Mouse (Mus musculus) hindbrain, embryonic 16.5 days (tissue): ENCODE measurements around the gene Ush2a. TPM values are rescaled to one million over a fixed set of nuclear protein-coding genes. Genes with fewer than 3 reads are reported as not detected.
A peak's percentile ranks its signal among the peaks of the same experiment; 100 is the strongest.

Experiments
- ATAC-seq: fragments of 200-750 bp; cut with Nextera tagmentation; 2 replicates; pipeline ENCODE4 v1.8.0; 2017; ENCODE audit warnings: moderate TSS enrichment, moderate library complexity
- H3K27ac ChIP-seq: fragments of 300-500 bp; sonication (generic); 2 replicates; pipeline ENCODE4 v1.5.1; 2014; ENCODE audit warnings: low read depth, mild to moderate bottlenecking, control low read depth, low read length, moderate library complexity
- H3K27me3 ChIP-seq: fragments of 300-500 bp; sonication (generic); replicated peaks from 2 replicates; pipeline ENCODE4 v1.6.1; 2014; ENCODE audit warnings: low read length; ENCODE audit not compliant: control insufficient read depth, insufficient read depth
- H3K36me3 ChIP-seq: fragments of 300-500 bp; sonication (generic); 2 replicates; pipeline ENCODE4 v1.6.1; 2014; ENCODE audit warnings: mild to moderate bottlenecking, low read length, moderate library complexity, mixed read lengths; ENCODE audit not compliant: control insufficient read depth, insufficient read depth
- H3K4me1 ChIP-seq: fragments of 300-500 bp; sonication (generic); 2 replicates; pipeline ENCODE4 v1.6.1; 2014; ENCODE audit warnings: low read depth, low read length; ENCODE audit not compliant: control insufficient read depth, insufficient read depth
- H3K4me2 ChIP-seq: fragments of 300-500 bp; sonication (generic); 2 replicates; pipeline ENCODE4 v1.6.1; 2014; ENCODE audit warnings: mild to moderate bottlenecking, low read length, control low read depth, moderate library complexity
- H3K4me3 ChIP-seq: fragments of 300-500 bp; sonication (generic); 2 replicates; pipeline ENCODE4 v1.5.1; 2014; ENCODE audit warnings: mild to moderate bottlenecking, low read length, control low read depth, moderate library complexity
- H3K9ac ChIP-seq: fragments of 300-500 bp; sonication (generic); 2 replicates; pipeline ENCODE4 v1.6.1; 2014; ENCODE audit warnings: low read depth, mild to moderate bottlenecking, control low read depth, low read length, moderate library complexity
- H3K9me3 ChIP-seq: fragments of 300-500 bp; sonication (generic); 2 replicates; pipeline ENCODE4 v1.6.1; 2014; ENCODE audit warnings: mild to moderate bottlenecking, low read length, moderate library complexity; ENCODE audit not compliant: control insufficient read depth
- WGBS: fragments of 180-500 bp; shearing (Covaris S2); extraction: QIAGEN DNeasy Blood & Tissue Kit; methylation state at CpG from one replicate; pipeline ENCODE4 v1.1.7; 2014; 5-methylcytosine and 5-hydroxymethylcytosine counted together
- polyA plus RNA-seq: library from polyadenylated mRNA; unstranded; fragments of >200 nt; fragmentation: Nextera tagmentation; extraction: Ambion mirVana; gene quantifications from 2 replicates; pipeline ENCODE4 v1.2.1, GENCODE M21; 2015

Ush2a gene
- polyA plus RNA-seq, 1 experiment from 2014 or later, result 0.34 TPM

- Histone ChIP-seq H3K4me1 (peaks cover 15% of the 10 kb centered on the region), H3K4me2 (peak overlapping the region; percentile 37), H3K4me3 (no peak overlapping the region), H3K9me3 (no peaks in the 10 kb centered on the region), H3K36me3 (no peaks in the 10 kb centered on the region), H3K27me3 (peaks cover 11% of the 10 kb centered on the region), H3K27ac (no peak overlapping the region), H3K9ac (no peak overlapping the region; the same call in 1 of the 2 replicates)
- WGBS, result 8% methylated on average over 16 of the region's 16 CpGs
- 0 out of 2 replicates have a peak, but pooled peaks have one; percentile 14 for ATAC-seq
Measured at GRCm38 (mm10) chr1:189012846-189013586, 751.2 kb downstream of the Ush2a start.

GRCm38 (mm10) chr1:189013587-189013921 is 751.7 kb downstream of the Ush2a start:
- peaks cover 11% of the 10 kb centered on the region for H3K27me3 ChIP-seq
- no peak overlapping the region for H3K27ac ChIP-seq
- H3K9ac ChIP-seq, result no peak overlapping the region; the same call in 1 of the 2 replicates
- no peaks in the 10 kb centered on the region for H3K36me3 ChIP-seq
- no peaks in the 10 kb centered on the region for H3K9me3 ChIP-seq
- ATAC-seq, result peak; percentile 45; the same call in 1 of the 2 replicates
- H3K4me1 ChIP-seq, result peaks cover 15% of the 10 kb centered on the region
- 11% methylated on average over 4 of the region's 4 CpGs for WGBS
- H3K4me3 ChIP-seq, result no peak overlapping the region
- H3K4me2 ChIP-seq, result peak overlapping the region; percentile 37
